Mouse (Mus musculus) lung, adult 2 months (tissue): Measurements from ENCODE around the gene Olfr373.

Experiments used
- CTCF ChIP-seq: fragments of 200-500 bp; IDR thresholded peaks from 2 replicates; pipeline ENCODE4 v1.5.1; 2011; ENCODE audit warnings: mild to moderate bottlenecking, low read length, control low read depth; ENCODE audit not compliant: insufficient read depth
- POLR2A ChIP-seq: fragments of 200-500 bp; IDR thresholded peaks from 2 replicates; pipeline ENCODE4 v1.6.1; 2011; ENCODE audit warnings: low read depth, mild to moderate bottlenecking, control low read depth, low read length, borderline replicate concordance; ENCODE audit errors: extremely low read depth

GRCm38 (mm10) chr8:72132891-72133290, 49.9 kb downstream of the Olfr373 start:
- TF ChIP-seq POLR2A (no peak), CTCF (no peak)
